8 mouse cellular contexts compared by ENCODE assay signal in genomic region chr5:125058267-125058668, GRCm38 (mm10). TPM values are rescaled to one million over a fixed set of nuclear protein-coding genes. Genes with fewer than 3 reads are reported as not detected.
DNase-seq lines count a peak whose midpoint lies in the region; ATAC-seq lines count a peak whose summit lies in the region.

No protein-coding gene starts in this region.

- peak overlapping the region; percentile 62 for H3K9ac ChIP-seq in hindbrain, embryonic 12.5 days
- peak overlapping the region; percentile 20; the same call in 1 of the 2 replicates for H3K9ac ChIP-seq in lung, embryonic 15.5 days

- peak overlapping the region; percentile 27 for H3K4me3 ChIP-seq in hindbrain, embryonic 12.5 days
- peak overlapping the region; percentile 26 for H3K4me3 ChIP-seq in lung, embryonic 15.5 days

- peaks cover 25% of the 10 kb centered on the region for H3K36me3 ChIP-seq in hindbrain, embryonic 12.5 days
- peaks cover 14% of the 10 kb centered on the region; the same call in 1 of the 2 replicates for H3K36me3 ChIP-seq in lung, embryonic 15.5 days

- peak overlapping the region; percentile 64 for H3K4me2 ChIP-seq in hindbrain, embryonic 12.5 days (replicated peaks)
- H3K4me2 ChIP-seq in lung, embryonic 15.5 days, result peak overlapping the region; percentile 52

- no peak for ATAC-seq in hindbrain, embryonic 12.5 days (ENCODE audit: low FRiP score)
- peak; percentile 40 for ATAC-seq in lung, embryonic 15.5 days (ENCODE audit: borderline replicate concordance, extremely low read depth, low FRiP score, low TSS enrichment)

- 0 out of 2 replicates have a peak, but pooled peaks cover 5% of the 10 kb centered on the region for H3K27me3 ChIP-seq in hindbrain, embryonic 12.5 days
- no peaks in the 10 kb centered on the region for H3K27me3 ChIP-seq in lung, embryonic 15.5 days

- peaks cover 66% of the 10 kb centered on the region for H3K4me1 ChIP-seq in hindbrain, embryonic 12.5 days
- H3K4me1 ChIP-seq in lung, embryonic 15.5 days, result peaks cover 73% of the 10 kb centered on the region

- 3% methylated on average over 25 of the region's 29 CpGs for WGBS in hindbrain, embryonic 12.5 days
- 4% methylated on average over 27 of the region's 29 CpGs for WGBS in lung, embryonic 15.5 days

- peak; percentile 43 for DNase-seq in T-cell, adult 2 months (ENCODE audit: low spot score)
- peak; percentile 74 for DNase-seq in cerebellum, adult 9-10 months
- peak; percentile 83 for DNase-seq in gastrocnemius, adult 18-20 months (ENCODE audit: low spot score)
- DNase-seq in layer of hippocampus, postnatal 25 days (ENCODE audit: extremely low spot score in 1 of 2, low spot score in 1 of 2), result peak; percentile 55 to 63
- DNase-seq in ovary, postnatal 14 days (ENCODE audit: low spot score), result peak; percentile 57
- peak; percentile 69 to 75 for DNase-seq in urinary bladder, postnatal 4 days (ENCODE audit: low spot score in 2 of 2)

- H3K9me3 ChIP-seq in hindbrain, embryonic 12.5 days (replicated peaks), result no peaks in the 10 kb centered on the region
- no peaks in the 10 kb centered on the region for H3K9me3 ChIP-seq in lung, embryonic 15.5 days

- peak overlapping the region; percentile 79 for H3K27ac ChIP-seq in hindbrain, embryonic 12.5 days
- peak overlapping the region; percentile 90 for H3K27ac ChIP-seq in lung, embryonic 15.5 days

RNA-seq across cellular contexts. Expression of gene Rflna, which starts 55.2 kb away (rescaled TPM):
- total RNA-seq in gastrocnemius, adult 18-20 months (2021), result not detected
- 25.0 and 34.1 TPM in 2 replicates for polyA plus RNA-seq in hindbrain, embryonic 12.5 days (2016; fragmentation: Nextera tagmentation; extraction: Ambion mirVana)
- total RNA-seq in layer of hippocampus, postnatal 25 days (2021), result under 1 TPM; 0.37 to 0.80 TPM
- polyA plus RNA-seq in lung, embryonic 15.5 days (2015; fragmentation: Nextera tagmentation; extraction: Ambion mirVana), result 6.4 and 7.7 TPM in 2 replicates
